Mouse (Mus musculus): Measurements from ENCODE around the gene Siva1. TPM values are rescaled to one million over a fixed set of nuclear protein-coding genes. Genes with fewer than 3 reads are reported as not detected.

Siva1 gene
- total RNA-seq (2014; rRNA removed; ENCODE audit: low replicate concordance) (92.0 and 107 TPM in 2 replicates), polyA plus RNA-seq (2015; fragmentation: Nextera tagmentation; extraction: Ambion mirVana) (62.2 and 71.1 TPM in 2 replicates)

GRCm38 (mm10) chr12:112644180-112644854, at the start of gene Siva1:
Siva1 (plus strand) TSS chr12:112644679.
- peaks cover 21% of the 10 kb centered on the region; the same call in 1 of the 2 replicates for H3K36me3 ChIP-seq (replicated peaks; ENCODE audit: control insufficient read depth, insufficient read depth, low read length)
- TF ChIP-seq CTCF (IDR thresholded peaks at IDR 0.05; ENCODE audit: low read depth) = no peak
- no peak for TF ChIP-seq EP300 (IDR thresholded peaks at IDR 0.05; ENCODE audit: low read depth)
- peak within 1 kb of the TSS; percentile 60 for H3K4me3 ChIP-seq (ENCODE audit: low read depth, low read length)
- DNase-seq (ENCODE audit: low spot score) (peak; percentile 99), ATAC-seq (ENCODE audit: insufficient read depth, low read depth) (peak; percentile 96)
- peak within 1 kb of the TSS; percentile 78 for H3K27ac ChIP-seq (ENCODE audit: low read depth)
- peak within 1 kb of the TSS; percentile 89 for H3K4me2 ChIP-seq (ENCODE audit: low read depth, low read length)
- H3K9me3 ChIP-seq (replicated peaks; ENCODE audit: control insufficient read depth, low read length) = no peaks in the 10 kb centered on the region
- H3K4me1 ChIP-seq (ENCODE audit: control insufficient read depth, insufficient read depth) = peaks cover 8% of the 10 kb centered on the region
- 1% methylated on average over 46 of the region's 46 CpGs for WGBS
- peak within 1 kb of the TSS; percentile 55 for H3K9ac ChIP-seq (replicated peaks; ENCODE audit: low read depth, low read length)
- H3K27me3 ChIP-seq (ENCODE audit: control insufficient read depth, insufficient read depth, low read length) = no peaks in the 10 kb centered on the region

- no peak overlapping the region for H3K4me3 ChIP-seq (ENCODE audit: low read depth, low read length)
- 0 out of 2 replicates have a peak, but pooled peaks cover 4% of the 10 kb centered on the region for H3K36me3 ChIP-seq (replicated peaks; ENCODE audit: control insufficient read depth, insufficient read depth, low read length)
- ATAC-seq (ENCODE audit: insufficient read depth, low read depth) = no peak
- TF ChIP-seq CTCF (IDR thresholded peaks at IDR 0.05; ENCODE audit: low read depth) (no peak), EP300 (IDR thresholded peaks at IDR 0.05; ENCODE audit: low read depth) (no peak)
- no peak overlapping the region for H3K4me2 ChIP-seq (ENCODE audit: low read depth, low read length)
- 19% methylated on average over 4 of the region's 4 CpGs for WGBS
- peak overlapping the region; percentile 54; the same call in 1 of the 2 replicates for H3K27ac ChIP-seq (ENCODE audit: low read depth)
- no peaks in the 10 kb centered on the region for H3K9me3 ChIP-seq (replicated peaks; ENCODE audit: control insufficient read depth, low read length)
- H3K9ac ChIP-seq (replicated peaks; ENCODE audit: low read depth, low read length) = no peak overlapping the region
- H3K4me1 ChIP-seq (ENCODE audit: control insufficient read depth, insufficient read depth) = peaks cover 58% of the 10 kb centered on the region
- H3K27me3 ChIP-seq (ENCODE audit: control insufficient read depth, insufficient read depth, low read length) = no peaks in the 10 kb centered on the region
- no peak for DNase-seq (ENCODE audit: low spot score)
These were observed 49.5 kb upstream of the Siva1 start for GRCm38 (mm10) chr12:112594989-112595388.

- Histone ChIP-seq H3K36me3 (replicated peaks; ENCODE audit: control insufficient read depth, insufficient read depth, low read length) (0 out of 2 replicates have a peak, but pooled peaks cover 8% of the 10 kb centered on the region), H3K4me3 (ENCODE audit: low read depth, low read length) (no peak overlapping the region), H3K4me1 (ENCODE audit: control insufficient read depth, insufficient read depth) (peaks cover 51% of the 10 kb centered on the region), H3K9ac (replicated peaks; ENCODE audit: low read depth, low read length) (no peak overlapping the region), H3K9me3 (replicated peaks; ENCODE audit: control insufficient read depth, low read length) (no peaks in the 10 kb centered on the region), H3K27me3 (ENCODE audit: control insufficient read depth, insufficient read depth, low read length) (no peaks in the 10 kb centered on the region), H3K27ac (ENCODE audit: low read depth) (peak overlapping the region; percentile 54; the same call in 1 of the 2 replicates), H3K4me2 (ENCODE audit: low read depth, low read length) (no peak overlapping the region)
- ATAC-seq (ENCODE audit: insufficient read depth, low read depth) (no peak), DNase-seq (ENCODE audit: low spot score) (no peak)
- TF ChIP-seq EP300 (IDR thresholded peaks at IDR 0.05; ENCODE audit: low read depth) = no peak
- no peak for TF ChIP-seq CTCF (IDR thresholded peaks at IDR 0.05; ENCODE audit: low read depth)
- 50% methylated on average over 4 of the region's 4 CpGs for WGBS
These were observed 48.9 kb upstream of the Siva1 start for GRCm38 (mm10) chr12:112595626-112596025.

GRCm38 (mm10) chr12:112596454-112596853, 48.0 kb upstream of the Siva1 start:
- no peak for ATAC-seq (ENCODE audit: insufficient read depth, low read depth)
- no peaks in the 10 kb centered on the region for H3K9me3 ChIP-seq (replicated peaks; ENCODE audit: control insufficient read depth, low read length)
- H3K4me3 ChIP-seq (ENCODE audit: low read depth, low read length) = no peak overlapping the region
- WGBS = 64% methylated on average over 9 of the region's 9 CpGs
- no peak for DNase-seq (ENCODE audit: low spot score)
- H3K36me3 ChIP-seq (replicated peaks; ENCODE audit: control insufficient read depth, insufficient read depth, low read length) = 0 out of 2 replicates have a peak, but pooled peaks cover 8% of the 10 kb centered on the region
- H3K27ac ChIP-seq (ENCODE audit: low read depth) = no peak overlapping the region
- H3K9ac ChIP-seq (replicated peaks; ENCODE audit: low read depth, low read length) = no peak overlapping the region
- no peak overlapping the region for H3K4me2 ChIP-seq (ENCODE audit: low read depth, low read length)
- peaks cover 45% of the 10 kb centered on the region for H3K4me1 ChIP-seq (ENCODE audit: control insufficient read depth, insufficient read depth)
- TF ChIP-seq EP300 (IDR thresholded peaks at IDR 0.05; ENCODE audit: low read depth) = no peak
- no peak for TF ChIP-seq CTCF (IDR thresholded peaks at IDR 0.05; ENCODE audit: low read depth)
- H3K27me3 ChIP-seq (ENCODE audit: control insufficient read depth, insufficient read depth, low read length) = no peaks in the 10 kb centered on the region

- no peak overlapping the region for H3K27ac ChIP-seq (ENCODE audit: low read depth)
- H3K27me3 ChIP-seq (ENCODE audit: control insufficient read depth, insufficient read depth, low read length) = no peaks in the 10 kb centered on the region
- H3K9me3 ChIP-seq (replicated peaks; ENCODE audit: control insufficient read depth, low read length) = no peaks in the 10 kb centered on the region
- no peak for DNase-seq (ENCODE audit: low spot score)
- no peak for ATAC-seq (ENCODE audit: insufficient read depth, low read depth)
- no peak for TF ChIP-seq EP300 (IDR thresholded peaks at IDR 0.05; ENCODE audit: low read depth)
- TF ChIP-seq CTCF (IDR thresholded peaks at IDR 0.05; ENCODE audit: low read depth) = no peak
- no peak overlapping the region for H3K4me2 ChIP-seq (ENCODE audit: low read depth, low read length)
- 80% methylated on average over 14 of the region's 14 CpGs for WGBS
- peaks cover 45% of the 10 kb centered on the region for H3K4me1 ChIP-seq (ENCODE audit: control insufficient read depth, insufficient read depth)
- H3K9ac ChIP-seq (replicated peaks; ENCODE audit: low read depth, low read length) = no peak overlapping the region
- 0 out of 2 replicates have a peak, but pooled peaks cover 8% of the 10 kb centered on the region for H3K36me3 ChIP-seq (replicated peaks; ENCODE audit: control insufficient read depth, insufficient read depth, low read length)
- H3K4me3 ChIP-seq (ENCODE audit: low read depth, low read length) = no peak overlapping the region
These were observed 47.5 kb upstream of the Siva1 start for GRCm38 (mm10) chr12:112596891-112597500.

Measured in heart, postnatal 0 days (tissue).